Mouse (Mus musculus): ENCODE measurements around the gene Abcb8. TPM values are rescaled to one million over a fixed set of nuclear protein-coding genes. Genes with fewer than 3 reads are reported as not detected.

Abcb8 gene
- polyA plus RNA-seq, 1 experiment from 2014 or later, result 55.0 TPM

Other genes with a start within 250 kb of the Abcb8 start
- 16.7 and 20.0 TPM in 2 replicates for gene Nupl2, start 228.7 kb upstream of the Abcb8 start, polyA plus RNA-seq (2014; fragmentation: Nextera tagmentation; extraction: Ambion mirVana)
- 4.6 and 5.7 TPM in 2 replicates for gene Kcnh2, start 42.1 kb upstream of the Abcb8 start, polyA plus RNA-seq (2014; fragmentation: Nextera tagmentation; extraction: Ambion mirVana)
- 6.3 and 12.0 TPM in 2 replicates for gene Nos3, start 28.9 kb upstream of the Abcb8 start, polyA plus RNA-seq (2014; fragmentation: Nextera tagmentation; extraction: Ambion mirVana)
- gene Atg9b, start 1.5 kb upstream of the Abcb8 start, polyA plus RNA-seq (2014; fragmentation: Nextera tagmentation; extraction: Ambion mirVana), result 1.1 and 1.3 TPM in 2 replicates
- gene Asic3, start 19.7 kb downstream of the Abcb8 start, polyA plus RNA-seq (2014; fragmentation: Nextera tagmentation; extraction: Ambion mirVana), result 0.57 and 0.60 TPM in 2 replicates
- gene Cdk5, start 29.9 kb downstream of the Abcb8 start, polyA plus RNA-seq (2014; fragmentation: Nextera tagmentation; extraction: Ambion mirVana), result 45.5 and 60.2 TPM in 2 replicates
- 21.6 and 26.8 TPM in 2 replicates for gene Slc4a2, start 30.2 kb downstream of the Abcb8 start, polyA plus RNA-seq (2014; fragmentation: Nextera tagmentation; extraction: Ambion mirVana)
- gene Fastk, start 51.6 kb downstream of the Abcb8 start, polyA plus RNA-seq (2014; fragmentation: Nextera tagmentation; extraction: Ambion mirVana), result 104 and 105 TPM in 2 replicates
- gene Tmub1, start 54.2 kb downstream of the Abcb8 start, polyA plus RNA-seq (2014; fragmentation: Nextera tagmentation; extraction: Ambion mirVana), result 23.8 and 25.7 TPM in 2 replicates
- gene Agap3, start 58.5 kb downstream of the Abcb8 start, polyA plus RNA-seq (2014; fragmentation: Nextera tagmentation; extraction: Ambion mirVana), result 19.7 and 24.7 TPM in 2 replicates
- gene Gbx1, start 133.5 kb downstream of the Abcb8 start, polyA plus RNA-seq (2014; fragmentation: Nextera tagmentation; extraction: Ambion mirVana), result 0.05 TPM in 1 of 2 replicates, not detected in the other
- gene Asb10, start 147.3 kb downstream of the Abcb8 start, polyA plus RNA-seq (2014; fragmentation: Nextera tagmentation; extraction: Ambion mirVana), result 0.54 and 0.91 TPM in 2 replicates
- 0.26 and 0.34 TPM in 2 replicates for gene 4931409K22Rik, start 163.1 kb downstream of the Abcb8 start, polyA plus RNA-seq (2014; fragmentation: Nextera tagmentation; extraction: Ambion mirVana)
- gene Abcf2, start 183.8 kb downstream of the Abcb8 start, polyA plus RNA-seq (2014; fragmentation: Nextera tagmentation; extraction: Ambion mirVana), result 102 and 121 TPM in 2 replicates
- gene Chpf2, start 193.1 kb downstream of the Abcb8 start, polyA plus RNA-seq (2014; fragmentation: Nextera tagmentation; extraction: Ambion mirVana), result 8.3 and 11.0 TPM in 2 replicates
- 40.4 and 41.1 TPM in 2 replicates for gene Smarcd3, start 230.7 kb downstream of the Abcb8 start, polyA plus RNA-seq (2014; fragmentation: Nextera tagmentation; extraction: Ambion mirVana)

Data from kidney, embryonic 14.5 days (tissue).